Mouse (Mus musculus): ENCODE measurements around the gene Rab3c. TPM values are rescaled to one million over a fixed set of nuclear protein-coding genes. Genes with fewer than 3 reads are reported as not detected.
A peak's percentile ranks its signal among the peaks of the same experiment; 100 is the strongest.

The Rab3c gene
- total RNA-seq, 2 experiments from 2014 or later, result 179 to 180 TPM

DNA sequence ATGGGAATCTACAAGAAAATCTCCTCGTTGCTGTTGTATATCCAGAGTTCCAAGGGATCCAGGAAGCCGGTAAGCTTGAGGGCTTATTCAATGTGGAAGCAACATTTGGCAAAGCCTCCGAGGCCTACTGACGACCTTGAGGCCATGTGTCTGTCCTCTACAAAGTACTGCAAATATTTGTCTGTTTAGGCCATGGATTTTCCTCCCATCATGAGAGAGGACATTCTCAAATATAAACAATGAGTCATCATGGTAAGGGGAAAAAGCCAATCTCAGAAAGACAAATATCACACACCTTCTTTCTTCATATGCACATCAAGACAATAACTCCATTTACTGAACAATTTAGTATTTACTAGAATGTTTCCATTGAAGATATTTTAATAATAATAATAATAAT is 158.0 kb downstream of the Rab3c start:
- no peak overlapping the region for H3K4me3 ChIP-seq
- DNase-seq (ENCODE audit: extremely low spot score in 1 of 2, low spot score in 2 of 2), result no peak
- TF ChIP-seq CTCF (IDR thresholded peaks at IDR 0.05), result no peak
- intact Hi-C loops (cut with DNase I), result no loop called here
- H3K27ac ChIP-seq, result no peak overlapping the region

DNA sequence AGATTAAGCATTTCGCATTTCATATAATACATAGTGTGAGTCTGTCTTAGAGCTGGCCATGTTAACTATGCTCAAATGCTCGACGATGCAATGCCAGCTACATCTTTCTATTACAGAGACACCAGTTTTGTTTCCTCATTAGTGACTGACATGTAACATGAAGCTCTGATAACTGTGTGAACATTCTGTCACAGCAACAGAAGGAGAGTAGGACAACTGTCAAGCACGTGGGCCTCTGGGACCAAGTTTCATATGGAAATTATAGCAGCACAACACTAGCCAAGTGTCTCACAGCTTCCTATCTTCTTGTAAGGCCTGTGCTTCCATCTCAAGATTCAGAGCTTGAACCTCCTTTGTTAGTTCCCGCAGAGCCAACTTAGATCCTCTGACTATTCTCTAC is 163.9 kb downstream of the Rab3c start:
- Histone ChIP-seq H3K27ac (no peak overlapping the region), H3K4me3 (no peak overlapping the region)
- intact Hi-C loops (cut with DNase I), result no loop called here
- no peak for TF ChIP-seq CTCF (IDR thresholded peaks at IDR 0.05)
- no peak for DNase-seq (ENCODE audit: extremely low spot score in 1 of 2, low spot score in 2 of 2)

DNA sequence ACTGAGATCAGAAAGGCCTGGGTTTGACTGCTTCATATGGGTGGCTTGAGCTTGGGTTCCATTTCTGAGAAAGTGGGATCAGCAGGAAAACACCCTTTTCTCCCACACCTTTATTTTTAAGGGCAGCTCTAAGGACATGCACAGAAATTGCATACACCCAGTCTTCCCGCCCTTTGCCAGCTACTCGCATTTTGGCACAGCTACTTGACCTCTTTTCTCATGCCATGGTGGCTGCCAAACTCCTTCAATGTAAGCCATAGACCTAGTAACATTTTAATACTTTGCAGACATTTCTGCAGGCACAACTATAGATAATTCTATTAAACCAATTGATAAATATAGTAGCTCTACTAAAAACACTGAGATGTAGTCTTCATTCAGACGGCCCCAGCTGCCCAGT is 164.5 kb downstream of the Rab3c start:
- no peak for TF ChIP-seq CTCF (IDR thresholded peaks at IDR 0.05)
- DNase-seq (ENCODE audit: extremely low spot score in 1 of 2, low spot score in 2 of 2), result no peak
- H3K27ac ChIP-seq, result no peak overlapping the region
- no peak overlapping the region for H3K4me3 ChIP-seq
- intact Hi-C loops (cut with DNase I), result no loop called here

DNA sequence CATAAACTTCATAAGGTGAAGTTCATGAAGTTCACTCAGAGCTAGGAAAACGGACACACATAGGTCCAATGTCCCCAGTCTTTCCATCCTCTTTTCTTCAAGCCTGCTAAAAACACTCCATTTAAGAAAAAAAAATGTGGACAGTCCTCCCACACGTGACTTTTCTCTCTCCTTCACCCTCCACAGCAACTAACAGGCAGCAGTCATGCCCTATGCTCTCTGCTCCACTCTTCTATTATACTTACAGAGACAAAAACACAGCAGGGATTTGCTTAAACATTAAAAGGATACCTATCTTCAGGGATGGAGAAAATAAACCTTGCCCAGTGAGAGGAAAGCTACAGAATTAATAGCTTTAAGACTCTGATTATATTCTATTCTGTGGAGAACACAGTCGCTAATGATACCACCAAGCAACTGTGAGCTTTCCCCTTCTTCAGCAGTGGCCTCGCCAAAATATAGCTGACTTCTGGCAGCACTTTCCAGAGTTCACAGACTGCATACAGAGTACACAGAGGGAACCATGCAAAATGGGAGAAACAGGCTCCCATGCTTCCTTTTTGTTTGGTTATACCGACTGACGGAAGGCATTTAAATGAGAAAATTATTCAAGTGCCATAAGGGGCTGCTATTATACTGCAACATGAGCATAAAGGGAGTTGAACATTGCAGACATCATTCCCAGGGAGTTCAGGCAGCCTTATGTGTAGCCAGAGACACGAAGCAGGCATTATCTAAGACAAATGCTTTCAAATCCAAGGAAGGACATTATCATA is 165.7 kb downstream of the Rab3c start:
- intact Hi-C loops (cut with DNase I), result no loop called here
- Histone ChIP-seq H3K27ac (no peak overlapping the region), H3K4me3 (no peak overlapping the region)
- DNase-seq (ENCODE audit: extremely low spot score in 1 of 2, low spot score in 2 of 2), result no peak
- TF ChIP-seq CTCF (IDR thresholded peaks at IDR 0.05), result no peak

DNA sequence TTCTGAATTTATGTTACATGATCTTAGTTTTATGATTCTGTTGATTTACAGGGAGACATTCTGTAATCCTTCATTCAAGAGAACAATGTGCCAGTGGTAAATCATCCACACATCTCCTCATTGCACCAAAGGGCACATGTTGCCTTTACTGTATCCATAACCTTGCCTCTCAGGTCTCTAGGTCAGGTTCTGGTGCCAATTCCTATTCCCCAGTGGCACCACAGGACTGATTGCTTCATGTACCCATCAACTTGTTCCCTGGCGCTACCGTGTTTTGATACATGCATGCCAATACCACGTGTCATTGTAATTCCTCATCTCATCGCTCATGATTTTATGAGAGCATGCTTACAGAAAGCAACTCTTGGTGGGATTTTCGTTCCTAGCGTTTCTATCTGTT is 167.1 kb downstream of the Rab3c start:
- Histone ChIP-seq H3K27ac (no peak overlapping the region), H3K4me3 (no peak overlapping the region)
- DNase-seq (ENCODE audit: extremely low spot score in 1 of 2, low spot score in 2 of 2), result no peak
- intact Hi-C loops (cut with DNase I), result no loop called here
- no peak for TF ChIP-seq CTCF (IDR thresholded peaks at IDR 0.05)

DNA sequence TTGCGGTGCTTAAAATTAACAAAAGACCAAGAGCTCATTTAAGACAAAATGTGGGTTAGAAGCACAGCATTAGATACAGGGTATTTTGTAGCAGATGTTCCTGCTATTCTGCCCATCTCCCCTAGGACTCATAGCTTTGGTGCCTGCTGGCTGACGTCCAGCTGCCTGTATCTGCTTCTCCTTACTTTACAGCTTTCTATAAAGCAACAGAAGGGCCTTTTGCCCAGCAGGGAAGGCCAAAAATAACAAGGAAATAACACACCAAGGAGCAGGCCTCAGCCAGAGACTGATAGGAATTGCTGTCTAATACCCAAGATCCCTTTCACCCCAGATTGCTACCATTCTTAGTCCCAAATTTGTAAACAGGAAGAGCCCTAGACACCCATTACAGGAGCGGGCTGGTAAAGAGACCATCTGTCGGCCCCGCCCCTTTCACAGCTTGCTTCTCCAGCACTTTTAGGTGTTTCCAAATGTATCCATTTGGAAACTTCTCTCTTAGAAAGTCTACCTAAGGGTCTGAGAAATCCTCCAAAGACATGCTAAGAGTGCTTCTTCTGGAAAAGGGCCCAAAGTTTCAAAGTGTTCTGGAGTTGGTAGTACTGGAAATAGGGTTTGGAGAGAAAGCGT is 183.3 kb downstream of the Rab3c start:
- peak in 1 of 2 experiments; percentile 19 for DNase-seq (ENCODE audit: extremely low spot score in 1 of 2, low spot score in 2 of 2)
- intact Hi-C loops (cut with DNase I), result no loop called here
- no peak overlapping the region for H3K27ac ChIP-seq
- no peak overlapping the region for H3K4me3 ChIP-seq
- no peak; the same call in none of the 2 replicates for TF ChIP-seq CTCF (IDR thresholded peaks at IDR 0.05)

DNA sequence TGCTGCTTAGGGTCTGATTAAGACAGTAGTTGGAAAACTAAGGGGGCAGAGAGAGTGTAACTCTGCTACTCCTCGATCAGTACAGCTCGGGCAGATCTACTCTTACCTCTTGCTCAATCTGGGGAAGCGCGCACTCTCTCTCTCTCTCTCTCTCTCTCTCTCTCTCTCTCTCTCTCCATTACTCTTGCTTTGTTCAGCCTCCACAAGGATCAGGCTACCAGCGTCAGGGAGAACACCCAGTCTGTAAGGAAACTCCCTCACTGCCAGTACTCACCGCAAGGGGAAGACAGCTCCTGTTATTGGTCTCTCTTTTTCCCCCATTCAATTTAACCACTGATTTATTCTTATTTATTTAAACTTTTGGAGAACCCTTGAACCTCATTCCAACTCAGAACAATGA is 185.8 kb downstream of the Rab3c start:
- no peak overlapping the region for H3K4me3 ChIP-seq
- intact Hi-C loops (cut with DNase I), result no loop called here
- TF ChIP-seq CTCF (IDR thresholded peaks at IDR 0.05), result no peak; the same call in 1 of the 2 replicates
- no peak for DNase-seq (ENCODE audit: extremely low spot score in 1 of 2, low spot score in 2 of 2)
- no peak overlapping the region for H3K27ac ChIP-seq

DNA sequence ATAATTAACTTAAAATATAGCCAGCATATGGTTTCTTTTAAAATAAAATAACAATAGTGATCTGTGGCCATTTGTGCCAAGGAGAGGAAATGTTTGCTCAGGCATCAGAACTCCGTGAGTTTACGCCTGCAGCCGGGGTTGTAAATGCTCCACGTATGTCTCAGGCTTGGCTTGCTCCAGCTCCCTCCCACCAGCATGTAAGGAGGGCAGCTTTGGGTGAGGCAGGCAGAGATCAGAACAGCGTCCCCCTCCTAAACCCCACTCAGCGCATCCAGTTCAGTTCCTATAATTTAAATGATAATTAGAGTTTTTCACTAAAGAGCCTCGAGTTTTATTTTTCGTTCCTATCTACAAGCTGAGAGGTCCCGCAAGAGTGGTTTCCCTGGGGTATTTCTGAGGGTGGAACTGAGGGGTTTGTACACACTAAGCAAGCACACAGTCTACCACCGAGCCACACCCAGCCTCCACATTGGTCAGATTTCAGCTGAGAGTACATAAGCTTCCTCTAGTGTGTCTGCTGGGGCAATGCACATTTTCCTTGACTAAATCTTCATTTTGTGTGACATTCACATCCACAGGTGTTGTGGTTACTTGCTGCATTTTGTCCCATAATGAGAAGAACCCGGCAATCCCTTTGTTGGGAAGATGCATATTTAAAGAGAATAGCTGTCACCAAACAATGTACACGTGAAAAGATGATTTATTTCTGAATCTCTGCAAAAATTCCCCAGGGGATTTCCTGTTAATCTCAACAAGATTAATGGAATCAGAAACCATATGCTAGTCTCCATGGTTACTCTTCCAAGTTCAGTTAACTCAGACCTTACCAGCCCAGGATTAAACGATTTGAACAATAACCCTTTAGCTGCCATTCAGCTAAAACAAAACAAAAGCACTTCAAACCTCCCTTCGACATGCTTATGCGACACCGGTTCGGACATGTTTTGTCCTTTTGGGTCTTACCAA is 186.8 kb downstream of the Rab3c start:
- Histone ChIP-seq H3K27ac (no peak overlapping the region), H3K4me3 (no peak overlapping the region)
- intact Hi-C loops (cut with DNase I), result no loop called here
- no peak for TF ChIP-seq CTCF (IDR thresholded peaks at IDR 0.05)
- no peak for DNase-seq (ENCODE audit: extremely low spot score in 1 of 2, low spot score in 2 of 2)

DNA sequence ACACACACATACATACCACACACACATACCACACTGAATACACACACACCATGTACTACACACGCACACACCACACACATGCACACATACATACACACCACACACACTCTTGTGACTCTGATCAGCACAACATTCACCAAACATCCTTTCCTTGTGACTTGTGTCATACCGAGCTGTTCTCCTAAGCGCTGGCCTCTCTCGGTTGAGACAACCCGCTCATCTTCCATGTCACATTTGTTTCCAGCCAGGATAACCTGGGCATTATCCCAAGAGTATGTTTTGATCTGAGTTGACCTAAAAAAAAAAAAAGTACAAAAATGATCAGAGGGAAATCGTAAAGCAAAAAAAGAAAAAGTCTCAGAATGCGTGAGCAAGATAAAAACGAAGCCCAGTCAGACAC is 196.8 kb downstream of the Rab3c start:
- Histone ChIP-seq H3K4me3 (no peak overlapping the region), H3K27ac (no peak overlapping the region)
- TF ChIP-seq CTCF (IDR thresholded peaks at IDR 0.05), result no peak
- intact Hi-C loops (cut with DNase I), result no loop called here
- DNase-seq (ENCODE audit: extremely low spot score in 1 of 2, low spot score in 2 of 2), result no peak

DNA sequence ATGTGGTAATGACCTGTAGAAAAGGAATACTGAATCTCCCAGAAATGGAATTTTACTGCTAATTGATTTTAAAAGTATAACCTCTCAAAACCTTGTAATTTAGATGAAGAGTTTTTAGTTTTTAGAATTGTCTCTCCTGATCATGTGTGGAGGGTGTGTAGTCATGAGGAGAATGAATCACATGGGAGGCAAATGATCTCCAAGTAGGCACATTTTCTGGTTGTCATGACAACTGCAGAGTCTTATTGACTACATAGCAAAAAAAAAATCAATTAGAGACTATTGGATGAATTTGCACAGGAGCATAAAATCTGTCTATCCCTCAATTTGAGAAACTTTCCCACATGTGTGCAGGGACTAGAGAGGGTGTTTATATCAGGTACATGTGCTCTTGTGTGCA is 199.6 kb downstream of the Rab3c start:
- TF ChIP-seq CTCF (IDR thresholded peaks at IDR 0.05), result no peak
- intact Hi-C loops (cut with DNase I), result no loop called here
- Histone ChIP-seq H3K4me3 (no peak overlapping the region), H3K27ac (no peak overlapping the region)
- DNase-seq (ENCODE audit: extremely low spot score in 1 of 2, low spot score in 2 of 2), result no peak

DNA sequence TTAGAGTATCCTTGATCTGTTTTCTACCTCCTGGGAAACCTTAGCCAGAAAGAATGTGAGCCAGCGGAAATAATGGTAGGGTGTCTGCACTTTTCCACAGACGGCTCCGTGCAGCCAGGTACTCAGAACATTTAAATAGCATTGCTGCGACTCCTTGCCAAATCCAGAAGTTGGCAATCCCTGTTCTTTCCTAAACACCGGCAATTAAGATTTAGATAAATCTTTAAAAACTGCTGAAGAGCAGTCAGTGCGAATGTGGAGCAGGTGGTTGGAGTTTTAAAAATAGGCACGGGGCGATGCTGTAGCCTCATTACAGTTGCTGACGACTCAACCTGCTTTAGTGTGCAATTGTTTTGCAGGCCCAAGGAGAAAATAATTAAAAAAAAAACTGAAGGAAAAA is 205.2 kb downstream of the Rab3c start:
- intact Hi-C loops (cut with DNase I), result no loop called here
- H3K27ac ChIP-seq, result no peak overlapping the region
- no peak for TF ChIP-seq CTCF (IDR thresholded peaks at IDR 0.05)
- DNase-seq (ENCODE audit: extremely low spot score in 1 of 2, low spot score in 2 of 2), result peak in 1 of 2 experiments; percentile 19
- H3K4me3 ChIP-seq, result no peak overlapping the region

DNA sequence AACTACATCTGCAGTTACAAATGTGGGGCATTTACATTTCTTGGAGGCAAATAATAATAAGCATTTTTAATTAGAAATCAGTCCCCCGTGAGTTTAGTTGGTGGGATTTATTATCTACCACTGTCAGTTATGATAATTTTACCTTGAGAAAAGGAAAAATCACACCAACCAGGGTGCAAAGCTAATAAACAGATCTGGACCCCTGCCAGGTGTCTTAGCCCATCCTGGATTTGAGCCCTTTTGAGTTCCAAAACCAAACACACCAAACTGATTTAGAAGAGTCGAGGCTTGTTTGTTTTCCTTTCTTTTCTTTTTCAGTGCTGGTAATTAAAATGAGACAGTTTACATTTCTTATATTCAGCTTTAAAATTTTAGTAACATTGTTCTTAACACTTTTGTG is 206.6 kb downstream of the Rab3c start:
- intact Hi-C loops (cut with DNase I), result no loop called here
- H3K4me3 ChIP-seq, result no peak overlapping the region
- TF ChIP-seq CTCF (IDR thresholded peaks at IDR 0.05), result no peak
- H3K27ac ChIP-seq, result no peak overlapping the region
- DNase-seq (ENCODE audit: extremely low spot score in 1 of 2, low spot score in 2 of 2), result no peak
